Mouse (Mus musculus) heart, adult 2 months (tissue): ENCODE data around the gene Armc9. TPM values are rescaled to one million over a fixed set of nuclear protein-coding genes. Genes with fewer than 3 reads are reported as not detected.

Source experiments
- DNase-seq, 2 experiments: peaks; one replicate each; pipeline ENCODE4 v3.0.0; 2021
- H3K27ac ChIP-seq: fragments of 200-600 bp; 2 replicates; pipeline ENCODE4 v1.8.1; 2022
- H3K27me3 ChIP-seq: fragments of 200-500 bp; 2 replicates; pipeline ENCODE4 v1.6.1; 2012; ENCODE audit warnings: mild to moderate bottlenecking, low read length, inconsistent platforms, mixed read lengths; ENCODE audit not compliant: control insufficient read depth, insufficient read depth
- H3K36me3 ChIP-seq: fragments of 200-500 bp; 2 replicates; pipeline ENCODE4 v1.6.1; 2012; ENCODE audit warnings: low read length, inconsistent platforms; ENCODE audit not compliant: control insufficient read depth, insufficient read depth
- H3K4me1 ChIP-seq: fragments of 200-500 bp; 2 replicates; pipeline ENCODE4 v1.6.1; 2011; ENCODE audit warnings: low read length; ENCODE audit not compliant: control insufficient read depth, insufficient read depth
- H3K4me3 ChIP-seq: fragments of 200-600 bp; 2 replicates; pipeline ENCODE4 v1.8.1; 2022
- H3K79me2 ChIP-seq: fragments of 200-500 bp; replicated peaks from 2 replicates; pipeline ENCODE4 v1.6.1; 2012; ENCODE audit warnings: mild to moderate bottlenecking, inconsistent platforms, low read length, moderate library complexity, mixed read lengths; ENCODE audit not compliant: control insufficient read depth, insufficient read depth
- H3K9ac ChIP-seq: fragments of 200-500 bp; 2 replicates; pipeline ENCODE4 v1.6.1; 2012; ENCODE audit warnings: low read depth, mild to moderate bottlenecking, control low read depth, inconsistent platforms, low read length, mixed read lengths
- CTCF ChIP-seq: fragments of 200-600 bp; IDR thresholded peaks from 2 replicates; pipeline ENCODE4 v1.8.1; 2022; ENCODE audit warnings: antibody characterized with exemption, mild to moderate bottlenecking, moderate library complexity
- EP300 ChIP-seq: fragments of 200-500 bp; IDR thresholded peaks from 2 replicates; pipeline ENCODE4 v1.6.1; 2011; ENCODE audit warnings: low read depth, low read length, control low read depth; ENCODE audit not compliant: insufficient read depth
- POLR2A ChIP-seq: fragments of 200-500 bp; IDR thresholded peaks from 2 replicates; pipeline ENCODE4 v1.6.1; 2011; ENCODE audit warnings: mild to moderate bottlenecking, low read depth, low read length, control low read depth; ENCODE audit not compliant: insufficient read depth
- WGBS: fragments of 180-500 bp; shearing (Covaris S2); methylation state at CpG from one replicate; pipeline ENCODE4 v1.1.7; 2018; 5-methylcytosine and 5-hydroxymethylcytosine counted together
- intact Hi-C: fragments of 180-260 bp; cut with DNase I; formaldehyde crosslinking; loops from one replicate; pipeline ENCODE4 v1.15.1; 2025
- polyA plus RNA-seq: library from polyadenylated mRNA; depleted of rRNA; stranded (reverse); fragments of >200 nt; gene quantifications from 2 replicates; pipeline ENCODE4 v1.2.3, GENCODE M21; 2012
- total RNA-seq, 2 experiments: library from RNA; stranded (reverse); gene quantifications; 2 replicates each; pipeline ENCODE4 v1.2.3; 2021

Armc9 gene
- total and polyA plus RNA-seq, 3 experiments = 2.4 to 3.5 (median 3.5) TPM

DNA sequence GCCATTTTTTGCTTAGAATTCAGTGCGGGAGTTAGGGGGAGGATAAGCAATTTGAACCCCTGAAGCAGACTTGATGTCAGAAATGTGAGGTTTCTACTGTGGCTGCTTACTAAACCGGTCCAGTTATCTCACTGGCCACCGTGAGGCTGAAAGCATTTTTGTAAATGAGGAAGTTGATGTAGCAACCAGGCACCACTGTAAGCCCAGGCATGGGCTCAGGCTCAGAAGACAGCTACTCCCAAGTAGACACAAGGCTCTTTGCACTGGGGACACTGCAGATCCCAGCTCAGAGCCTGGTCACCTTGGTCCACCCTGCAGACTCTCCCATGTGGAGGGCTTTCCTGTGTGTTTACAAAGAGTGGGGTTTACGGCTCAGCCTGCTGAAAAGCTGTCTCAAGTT, 79.2 kb downstream of the Armc9 start:
- Histone ChIP-seq H3K4me1 (no peaks in the 10 kb centered on the region), H3K36me3 (no peaks in the 10 kb centered on the region), H3K79me2 (no peaks in the 10 kb centered on the region), H3K9ac (no peak overlapping the region; the same call in 1 of the 2 replicates), H3K27me3 (no peaks in the 10 kb centered on the region), H3K4me3 (no peak overlapping the region), H3K27ac (no peak overlapping the region)
- TF ChIP-seq EP300 (no peak), CTCF (no peak), POLR2A (no peak)
- intact Hi-C loops = no loop called here
- 52% methylated on average over 4 of the region's 4 CpGs for WGBS
- DNase-seq = peak in 1 of 2 experiments; percentile 37

DNA sequence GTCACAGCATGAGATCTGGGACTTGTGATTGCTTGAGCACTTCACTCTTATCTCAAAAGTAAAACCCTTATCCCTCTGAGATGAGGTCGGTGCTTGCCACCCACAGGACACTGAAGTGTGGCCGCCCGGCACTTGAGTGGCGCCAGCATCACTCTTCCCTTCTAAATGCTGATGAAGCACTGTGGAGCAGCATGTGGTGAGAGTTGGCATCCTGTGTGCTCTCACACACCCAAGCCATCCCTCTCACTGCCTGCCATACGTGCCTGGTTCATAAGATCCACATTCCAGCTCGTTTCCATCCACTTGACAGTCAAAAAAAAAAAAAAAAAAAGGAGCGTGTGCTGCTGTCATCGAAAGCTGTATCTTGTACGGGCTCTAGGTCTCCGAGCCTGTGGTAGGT, 80.5 kb downstream of the Armc9 start:
- Histone ChIP-seq H3K4me3 (no peak overlapping the region), H3K9ac (no peak overlapping the region), H3K36me3 (no peaks in the 10 kb centered on the region), H3K27ac (no peak overlapping the region), H3K79me2 (no peaks in the 10 kb centered on the region), H3K4me1 (no peaks in the 10 kb centered on the region), H3K27me3 (no peaks in the 10 kb centered on the region)
- intact Hi-C loops = no loop called here
- DNase-seq = no peak
- no peak for TF ChIP-seq EP300
- TF ChIP-seq CTCF = no peak
- no peak for TF ChIP-seq POLR2A
- WGBS = 69% methylated on average over 10 of the region's 10 CpGs

DNA sequence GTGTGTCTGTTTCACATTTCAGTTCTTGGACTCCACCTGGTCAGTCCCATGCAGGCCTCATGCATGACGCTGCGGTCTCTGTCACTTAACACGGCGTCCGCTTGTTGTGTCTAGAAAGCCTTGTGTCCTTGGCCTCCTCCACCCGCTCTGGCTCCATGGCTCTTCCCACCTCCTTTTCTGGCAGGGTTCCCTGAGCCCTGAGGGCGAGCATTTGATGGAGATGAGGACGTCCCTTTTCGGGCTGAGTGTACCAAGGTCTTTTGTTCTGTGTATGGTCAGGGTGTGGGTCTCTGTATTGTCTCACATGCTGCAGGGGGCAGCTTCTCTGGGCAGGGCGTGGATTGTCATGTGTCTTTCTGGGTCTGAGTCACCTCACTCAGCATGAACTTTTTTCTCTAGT, 81.9 kb downstream of the Armc9 start:
- Histone ChIP-seq H3K4me3 (no peak overlapping the region), H3K9ac (no peak overlapping the region), H3K36me3 (no peaks in the 10 kb centered on the region), H3K4me1 (no peaks in the 10 kb centered on the region), H3K27me3 (no peaks in the 10 kb centered on the region), H3K79me2 (no peaks in the 10 kb centered on the region), H3K27ac (no peak overlapping the region)
- intact Hi-C loops = no loop called here
- no peak for DNase-seq
- no peak for TF ChIP-seq CTCF
- TF ChIP-seq POLR2A = no peak
- TF ChIP-seq EP300 = no peak
- WGBS = 81% methylated on average over 10 of the region's 10 CpGs

DNA sequence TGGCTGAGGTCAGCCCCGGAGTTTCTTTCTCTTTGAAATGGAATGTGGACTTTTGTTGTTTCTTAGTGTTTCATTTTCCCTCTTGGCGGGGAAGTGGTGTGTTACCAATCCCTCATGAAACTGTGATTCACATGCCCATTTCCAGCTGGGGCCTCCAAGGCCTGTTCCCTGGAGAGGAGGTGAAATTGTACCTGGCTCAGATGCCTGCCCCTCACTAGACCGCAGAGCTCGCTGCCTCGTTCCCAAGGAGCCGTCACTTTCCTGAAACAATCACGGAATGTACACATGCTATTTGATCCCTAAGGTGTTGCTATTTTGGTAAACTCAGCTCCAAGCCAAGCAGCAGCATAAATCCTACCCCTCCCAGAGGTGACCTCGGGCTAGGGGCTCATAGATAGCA, 84.4 kb downstream of the Armc9 start:
- 72% methylated on average over 8 of the region's 8 CpGs for WGBS
- H3K27ac ChIP-seq = no peak overlapping the region
- no peaks in the 10 kb centered on the region for H3K4me1 ChIP-seq
- TF ChIP-seq POLR2A (no peak), EP300 (no peak), CTCF (no peak)
- DNase-seq = no peak
- H3K9ac ChIP-seq = no peak overlapping the region
- no peaks in the 10 kb centered on the region for H3K36me3 ChIP-seq
- H3K79me2 ChIP-seq = no peaks in the 10 kb centered on the region
- no peak overlapping the region for H3K4me3 ChIP-seq
- no peaks in the 10 kb centered on the region for H3K27me3 ChIP-seq
- intact Hi-C loops = no loop called here

DNA sequence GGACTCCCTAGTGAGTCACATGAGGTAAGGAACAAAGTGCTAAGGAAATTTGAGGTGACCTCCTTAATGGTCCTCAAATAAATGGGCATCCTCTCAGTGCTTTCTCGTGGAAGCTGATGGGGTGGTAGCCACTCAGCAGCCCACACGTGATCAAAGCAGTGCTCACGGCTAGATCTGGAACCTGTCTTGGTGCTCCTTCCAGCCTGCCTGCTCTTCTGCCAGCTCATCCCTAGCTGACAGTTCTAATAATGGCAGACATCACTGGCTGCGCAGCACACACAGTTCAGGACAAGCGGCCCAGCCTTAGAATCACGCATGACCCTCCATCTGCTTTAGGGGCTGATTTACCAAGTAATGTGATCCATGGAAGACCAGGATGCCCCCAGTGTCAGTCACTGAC, 85.3 kb downstream of the Armc9 start:
- Histone ChIP-seq H3K4me3 (no peak overlapping the region), H3K36me3 (no peaks in the 10 kb centered on the region), H3K4me1 (no peaks in the 10 kb centered on the region), H3K9ac (no peak overlapping the region), H3K27ac (no peak overlapping the region), H3K27me3 (no peaks in the 10 kb centered on the region), H3K79me2 (no peaks in the 10 kb centered on the region)
- TF ChIP-seq CTCF (no peak), EP300 (no peak), POLR2A (no peak)
- no peak for DNase-seq
- WGBS = 92% methylated on average over 6 of the region's 6 CpGs
- intact Hi-C loops = no loop called here

DNA sequence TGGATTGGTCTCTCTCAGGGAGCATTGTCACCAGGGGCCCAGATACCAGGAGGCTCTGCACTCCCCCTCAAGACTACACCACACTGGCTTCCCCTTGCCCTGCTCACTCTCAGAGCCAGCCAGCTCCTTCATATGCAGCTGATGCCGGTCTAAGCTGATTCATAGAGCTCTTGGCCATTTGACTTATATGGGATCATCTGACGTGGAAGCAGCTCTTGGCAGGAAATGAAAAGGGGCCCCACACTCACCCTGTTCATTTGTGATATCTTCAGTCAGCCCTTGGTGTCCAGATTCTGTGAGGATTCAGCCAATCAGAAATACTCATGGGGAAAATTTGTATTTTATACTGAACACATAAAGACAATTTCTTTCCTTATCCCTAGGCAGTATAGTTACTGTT, 86.4 kb downstream of the Armc9 start:
- TF ChIP-seq EP300 (no peak), POLR2A (no peak), CTCF (no peak)
- 35% methylated on average over 2 of the region's 2 CpGs for WGBS
- intact Hi-C loops = no loop called here
- no peak for DNase-seq
- Histone ChIP-seq H3K27ac (no peak overlapping the region), H3K27me3 (no peaks in the 10 kb centered on the region), H3K36me3 (no peaks in the 10 kb centered on the region), H3K79me2 (no peaks in the 10 kb centered on the region), H3K4me1 (no peaks in the 10 kb centered on the region), H3K4me3 (no peak overlapping the region), H3K9ac (no peak overlapping the region)

DNA sequence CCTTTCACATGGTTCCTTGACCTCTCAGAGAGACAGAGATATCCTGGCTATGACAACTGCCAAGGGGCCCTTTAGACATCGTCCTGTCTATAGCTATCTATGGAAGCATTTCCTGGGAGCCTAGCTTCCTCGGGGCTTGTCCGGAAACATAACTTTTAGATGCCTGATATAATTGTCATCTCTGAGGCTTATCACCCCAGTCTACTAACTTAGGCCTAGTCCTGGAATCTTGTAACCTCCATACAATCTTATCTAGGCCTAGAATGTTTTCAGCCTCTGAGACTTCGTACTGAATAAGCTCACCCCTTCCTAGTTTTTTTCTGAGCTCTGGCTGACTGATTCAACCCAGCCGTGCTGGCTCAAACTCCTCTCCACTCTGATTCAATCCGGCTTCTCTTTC, 88.9 kb downstream of the Armc9 start:
- 30% methylated on average over 6 of the region's 6 CpGs for WGBS

More for the DNA sequence above, 88.9 kb downstream of the Armc9 start:
- TF ChIP-seq CTCF (no peak), POLR2A (no peak), EP300 (no peak)
- no peaks in the 10 kb centered on the region for H3K4me1 ChIP-seq
- H3K36me3 ChIP-seq = no peaks in the 10 kb centered on the region
- H3K79me2 ChIP-seq = no peaks in the 10 kb centered on the region
- no peak overlapping the region for H3K4me3 ChIP-seq
- H3K27ac ChIP-seq = no peak overlapping the region
- no peak overlapping the region for H3K9ac ChIP-seq
- intact Hi-C loops = no loop called here
- no peak for DNase-seq
- no peaks in the 10 kb centered on the region for H3K27me3 ChIP-seq
